Mouse (Mus musculus) right cerebral cortex, postnatal 10 days (tissue): ENCODE results near the gene Ahsg.

Source experiments
- DNase-seq, 2 experiments: peaks; one replicate each; pipeline ENCODE4 v3.0.0; 2021; ENCODE audit warnings: low spot score in 2 of 2

Ahsg gene

GRCm38 (mm10) chr16:22890683-22891510 lies at the start of gene Ahsg:
TSS of gene Ahsg (plus strand) at chr16:22891277.
- no peak for DNase-seq

- no peak for DNase-seq
Measured at GRCm38 (mm10) chr16:22842871-22843270, 48.2 kb upstream of the Ahsg start.

GRCm38 (mm10) chr16:22844061-22844801 lies 46.8 kb upstream of the Ahsg start:
- DNase-seq, result peak; percentile 90 to 91

GRCm38 (mm10) chr16:22844834-22845233 lies 46.2 kb upstream of the Ahsg start:
- no peak for DNase-seq

GRCm38 (mm10) chr16:22845481-22845880 lies 45.6 kb upstream of the Ahsg start:
- DNase-seq, result no peak

GRCm38 (mm10) chr16:22847686-22848085 lies 43.4 kb upstream of the Ahsg start:
- no peak for DNase-seq

GRCm38 (mm10) chr16:22848331-22848730 lies 42.7 kb upstream of the Ahsg start:
- DNase-seq, result no peak

GRCm38 (mm10) chr16:22852709-22853108 lies 38.4 kb upstream of the Ahsg start:
- no peak for DNase-seq

GRCm38 (mm10) chr16:22856773-22857172 lies 34.3 kb upstream of the Ahsg start:
- DNase-seq, result no peak

GRCm38 (mm10) chr16:22857431-22858113 lies 33.5 kb upstream of the Ahsg start, which contains the start of the genes Tbccd1 and Dnajb11:
TSS of gene Tbccd1 (minus strand) at chr16:22857669.
TSS of gene Dnajb11 (plus strand) at chr16:22857845.
- peak; percentile 100 for DNase-seq

GRCm38 (mm10) chr16:22872397-22872796 lies 18.7 kb upstream of the Ahsg start:
- no peak for DNase-seq

GRCm38 (mm10) chr16:22873369-22873768 lies 17.7 kb upstream of the Ahsg start:
- peak in 1 of 2 experiments; percentile 30 for DNase-seq

GRCm38 (mm10) chr16:22876218-22877043 lies 14.6 kb upstream of the Ahsg start:
- peak in 1 of 2 experiments; percentile 53 for DNase-seq

- peak in 1 of 2 experiments; percentile 24 for DNase-seq
Measured at GRCm38 (mm10) chr16:22877660-22878390, 13.3 kb upstream of the Ahsg start.

GRCm38 (mm10) chr16:22878716-22879115 lies 12.4 kb upstream of the Ahsg start:
- no peak for DNase-seq

GRCm38 (mm10) chr16:22879945-22880595 lies 11.0 kb upstream of the Ahsg start:
- no peak for DNase-seq

GRCm38 (mm10) chr16:22880900-22881299 lies 10.2 kb upstream of the Ahsg start:
- DNase-seq, result no peak

- no peak for DNase-seq
Measured at GRCm38 (mm10) chr16:22881487-22881886, 9.6 kb upstream of the Ahsg start.

- DNase-seq, result no peak
Measured at GRCm38 (mm10) chr16:22883441-22883840, 7.6 kb upstream of the Ahsg start.

- no peak for DNase-seq
Measured at GRCm38 (mm10) chr16:22885356-22885755, 5.7 kb upstream of the Ahsg start.
